Mouse (Mus musculus): ENCODE measurements around the gene Pla1a.

DNA sequence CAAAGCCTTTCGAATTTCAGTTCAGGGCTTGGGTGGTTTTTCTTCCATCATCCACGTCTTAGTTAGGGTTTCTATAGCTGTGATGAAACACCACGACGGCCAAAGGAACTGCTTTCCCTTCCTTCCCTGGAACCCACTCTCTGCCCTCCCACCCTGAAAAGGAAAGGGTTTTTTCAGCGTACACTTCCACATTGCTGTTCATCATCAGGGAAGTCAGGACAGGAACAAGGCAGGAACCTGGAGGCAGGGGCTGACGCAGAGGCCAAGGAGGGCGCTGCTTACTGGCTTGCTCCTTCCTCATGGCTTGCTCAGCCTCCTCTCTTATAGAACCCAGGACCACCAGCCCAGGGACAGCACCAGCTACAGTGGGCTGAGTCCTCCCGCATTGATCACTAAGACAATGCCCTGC lies 56.1 kb downstream of the Pla1a start:
- TF ChIP-seq POLR2A (IDR thresholded peaks at IDR 0.05; ENCODE audit: control insufficient read depth, low read depth, low read length) (no peak), CTCF (IDR thresholded peaks at IDR 0.05; ENCODE audit: control insufficient read depth, insufficient read depth, insufficient replicate concordance, low read depth, low read length) (no peak)
